Mouse (Mus musculus) heart, postnatal 36 days (tissue): ENCODE measurements around the gene Cpb2. TPM values are rescaled to one million over a fixed set of nuclear protein-coding genes. Genes with fewer than 3 reads are reported as not detected.
A peak's percentile ranks its signal among the peaks of the same experiment; 100 is the strongest.

Experiments
- DNase-seq, 2 experiments: peaks; one replicate each; pipeline ENCODE4 v3.0.0; 2021 to 2022
- intact Hi-C: fragments of 180-260 bp; cut with DNase I; formaldehyde crosslinking; loops from one replicate; pipeline ENCODE4 v1.15.1; 2025
- total RNA-seq, 2 experiments: library from RNA; stranded (reverse); gene quantifications; 2 replicates each; pipeline ENCODE4 v1.2.3; 2021

Cpb2 gene
- total RNA-seq, 2 experiments from 2014 or later, result not detected

DNA sequence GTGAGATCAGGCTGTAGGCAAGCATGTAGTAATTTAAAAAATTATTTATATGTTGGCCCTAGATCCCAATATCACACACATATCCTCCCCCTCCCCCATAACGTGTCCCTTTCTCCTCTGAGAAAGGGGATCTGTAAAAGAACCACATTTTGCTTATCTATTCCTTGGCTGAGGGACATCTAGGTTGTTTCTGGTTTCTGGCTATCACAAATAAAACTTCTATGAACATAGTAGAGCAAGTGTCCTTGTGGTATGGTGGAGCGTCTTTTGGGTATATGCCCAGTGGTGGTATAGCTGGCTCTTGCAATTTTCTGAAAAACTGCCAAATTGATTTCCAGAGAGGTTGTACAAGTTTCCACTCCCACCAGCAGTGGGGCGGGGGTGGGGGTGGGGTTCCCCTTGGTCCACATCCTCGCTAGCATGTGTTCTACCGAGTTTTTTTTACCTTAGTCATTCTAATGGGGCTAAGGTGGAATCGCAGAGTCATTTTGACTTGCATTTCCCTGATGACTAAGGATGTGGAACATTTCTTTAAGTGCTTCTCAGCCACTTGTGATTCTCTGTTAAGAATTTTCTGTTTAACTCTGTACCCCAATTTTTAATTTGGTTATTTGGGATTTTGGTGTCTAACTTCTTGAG is 3.9 kb upstream of the Cpb2 start:
- DNase-seq, result no peak
- intact Hi-C loops, result no loop called here

- intact Hi-C loops, result no loop called here
- no peak for DNase-seq
Measured at GRCm38 (mm10) chr14:75246024-75247000, 4.2 kb downstream of the Cpb2 start.

DNA sequence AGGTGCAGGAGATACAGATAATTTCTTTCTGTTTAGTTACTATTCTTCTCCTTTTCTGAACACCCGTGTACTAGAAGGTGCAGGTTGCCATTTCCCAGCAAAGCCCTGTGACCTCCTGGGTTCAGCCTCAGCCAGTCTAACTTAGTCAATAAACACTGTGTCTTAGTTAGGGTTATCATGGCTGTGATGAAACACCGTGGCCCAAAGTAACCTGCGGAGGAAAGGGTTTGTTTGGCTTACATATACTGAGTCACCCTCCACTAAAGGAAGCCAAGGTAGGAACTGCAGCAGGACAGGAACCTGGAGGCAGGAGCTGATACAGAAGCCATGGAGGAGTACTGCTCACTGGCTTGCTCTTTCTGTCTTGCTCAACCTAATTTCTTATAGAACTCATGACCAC is 8.3 kb downstream of the Cpb2 start:
- DNase-seq, result no peak
- intact Hi-C loops, result loop anchor here (10.0 kb wide), 1 partner anchor 394 kb away; the partner anchor contains the start of gene Erich6b

GRCm38 (mm10) chr14:75256521-75256920 is 14.4 kb downstream of the Cpb2 start:
- DNase-seq, result no peak
- intact Hi-C loops, result loop anchor here (10.0 kb wide), 1 partner anchor 388 kb away; the partner anchor contains the start of gene Erich6b

DNA sequence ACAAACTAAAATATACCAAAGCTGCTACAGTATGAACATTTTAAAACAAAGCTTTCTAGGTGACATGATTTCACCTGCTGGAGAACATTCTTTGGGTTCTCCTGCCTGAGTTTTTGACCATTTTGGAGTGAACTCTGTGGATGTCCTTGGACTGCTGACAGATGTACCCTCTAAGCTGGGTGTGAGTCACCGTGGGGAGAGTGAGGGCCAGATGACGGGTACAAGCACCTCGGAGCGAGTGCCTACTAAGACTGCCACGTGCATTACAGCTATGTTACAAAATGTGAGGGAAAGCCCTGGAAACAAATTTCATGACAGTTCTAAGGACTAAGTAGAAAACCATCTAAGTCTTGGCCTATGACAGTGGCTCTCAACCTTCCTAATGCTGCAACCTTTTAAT is 27.4 kb downstream of the Cpb2 start:
- no peak for DNase-seq
- intact Hi-C loops, result no loop called here

DNA sequence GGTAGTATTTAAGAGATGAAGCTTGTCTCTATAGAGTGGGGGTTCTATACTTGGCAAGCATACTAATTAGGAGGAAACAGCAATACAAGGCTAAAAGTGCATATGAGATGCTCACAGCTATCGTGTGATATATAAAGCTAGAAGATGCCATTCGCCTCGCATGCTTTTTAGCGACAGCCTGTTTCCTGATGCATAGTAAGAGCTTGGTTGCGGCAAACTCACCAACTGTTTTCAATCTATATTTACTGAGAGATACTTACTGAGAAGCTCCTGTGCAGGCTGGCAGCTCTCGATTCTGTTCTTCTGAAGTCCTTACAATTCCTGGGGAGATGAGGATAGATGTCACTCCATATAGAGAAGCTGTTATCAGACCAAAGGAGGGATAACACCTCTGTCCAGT is 37.6 kb downstream of the Cpb2 start:
- intact Hi-C loops, result loop anchor here (10.0 kb wide), 1 partner anchor 475 kb away; the partner anchor contains the start of gene Cog3
- DNase-seq, result no peak

DNA sequence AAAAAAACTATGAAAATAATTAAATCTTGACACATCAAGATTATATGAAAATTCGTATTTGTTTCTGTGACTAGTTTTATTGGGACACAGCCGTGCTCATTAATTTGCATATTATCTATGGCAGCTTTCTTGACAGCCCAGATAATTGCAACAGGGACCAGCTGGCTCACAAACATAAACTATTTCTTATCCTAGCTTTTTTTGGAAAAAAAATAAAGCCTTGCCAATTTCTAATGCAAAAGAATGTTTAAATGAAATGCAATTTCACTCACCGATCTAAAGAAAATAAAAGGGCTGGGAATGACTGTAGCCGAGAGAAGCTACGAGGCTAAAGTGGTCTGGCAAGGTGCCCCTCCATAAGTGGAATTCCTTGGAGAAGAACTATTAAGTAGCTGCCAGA is 38.3 kb downstream of the Cpb2 start:
- DNase-seq, result no peak
- intact Hi-C loops, result loop anchor here (10.0 kb wide), 1 partner anchor 474 kb away; the partner anchor contains the start of gene Cog3

DNA sequence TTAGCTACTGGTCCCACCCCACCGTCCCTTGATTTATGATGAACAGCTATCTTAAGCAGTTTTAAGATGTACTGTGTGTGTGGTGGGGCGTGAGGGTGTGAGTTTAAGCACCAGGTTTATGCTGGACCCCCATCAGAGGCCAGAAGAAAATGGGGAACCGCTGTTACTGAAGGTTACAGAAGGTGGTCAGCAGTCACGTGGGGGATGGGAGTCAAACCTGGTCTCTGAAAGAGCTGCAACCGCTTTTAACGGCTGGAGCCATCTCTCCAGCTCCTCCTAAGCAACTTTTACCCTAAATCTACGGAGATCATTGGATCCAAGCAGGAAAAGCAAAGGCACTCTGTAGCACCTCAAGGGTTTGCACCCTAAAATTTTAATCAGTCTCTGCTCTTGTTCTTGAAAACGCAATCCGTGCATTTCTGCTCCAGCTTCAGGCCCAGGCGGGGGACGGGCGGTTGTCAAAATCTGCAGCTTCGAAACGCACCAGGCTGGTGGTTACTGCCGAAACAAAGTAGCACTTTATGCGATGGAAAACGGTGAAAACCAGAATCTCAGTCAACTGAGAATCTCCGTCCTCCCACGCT is 41.6 kb downstream of the Cpb2 start:
- intact Hi-C loops, result loop anchor here (10.0 kb wide), 1 partner anchor 471 kb away; the partner anchor contains the start of gene Cog3
- DNase-seq, result no peak

- DNase-seq, result peak; percentile 99
- intact Hi-C loops, result loop anchor here (10.0 kb wide), 1 partner anchor 470 kb away; the partner anchor contains the start of gene Cog3
Measured at GRCm38 (mm10) chr14:75284193-75284915, 42.3 kb downstream of the Cpb2 start, which contains the start of gene Zc3h13. TSS of gene Zc3h13 (plus strand) at chr14:75284373.

DNA sequence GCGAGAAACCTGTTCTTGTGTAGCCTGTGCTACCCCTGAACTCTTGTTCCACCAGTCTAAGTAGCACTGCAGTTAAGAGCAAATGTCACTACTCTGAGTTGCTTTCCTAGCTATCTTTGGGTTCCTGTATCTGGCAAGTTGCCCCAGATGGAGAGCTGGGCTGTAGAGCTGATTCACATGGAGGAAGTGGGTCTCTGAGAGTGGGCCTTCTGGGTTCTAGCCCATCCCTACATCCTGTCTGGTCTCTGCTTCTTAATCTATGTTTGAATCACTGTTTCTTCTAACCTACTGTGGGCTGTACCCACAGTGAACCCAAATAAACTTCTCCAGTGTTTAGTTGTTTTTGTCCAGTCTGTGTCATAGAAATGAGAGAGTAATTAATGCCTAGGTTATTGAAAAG is 59.0 kb downstream of the Cpb2 start:
- DNase-seq, result no peak
- intact Hi-C loops, result no loop called here

DNA sequence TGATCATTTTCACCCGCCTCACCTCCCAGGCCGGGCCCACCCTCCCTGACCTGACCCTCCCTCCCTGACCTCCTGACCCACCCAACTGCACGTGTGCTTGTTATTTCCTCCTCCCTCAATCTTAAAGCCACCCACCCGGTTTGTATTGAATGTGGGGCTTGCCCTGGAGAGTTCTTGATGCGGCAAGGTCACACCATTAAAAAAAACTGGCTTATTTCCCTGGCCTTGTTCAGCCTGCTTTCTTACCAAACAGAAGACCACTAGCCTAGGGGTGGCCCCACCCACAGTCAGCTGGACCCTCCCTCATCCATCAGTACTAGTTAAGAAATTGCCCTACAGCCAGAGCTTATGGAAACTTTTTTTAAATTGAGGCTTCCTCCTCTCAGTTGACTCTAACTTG is 61.7 kb downstream of the Cpb2 start:
- intact Hi-C loops, result no loop called here
- no peak for DNase-seq

DNA sequence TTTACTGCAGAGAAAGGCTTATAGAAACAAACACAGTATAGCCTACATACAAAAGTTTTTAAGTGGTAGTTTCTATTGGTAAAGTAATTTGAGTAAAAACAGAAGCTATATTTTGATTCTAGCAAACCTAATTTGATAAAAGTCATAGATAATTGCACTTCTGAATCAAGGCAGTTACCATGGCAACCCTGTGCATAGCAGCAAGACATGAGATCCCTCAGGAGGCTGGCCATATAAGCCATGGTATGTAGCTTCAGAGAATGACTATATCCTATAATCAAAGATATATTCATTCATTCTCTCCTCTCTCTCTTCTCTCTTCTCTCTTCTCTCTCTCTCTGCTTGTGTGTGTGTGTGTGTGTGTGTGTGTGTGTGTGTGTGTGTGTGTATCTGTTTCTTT is 65.8 kb downstream of the Cpb2 start:
- no peak for DNase-seq
- intact Hi-C loops, result no loop called here

DNA sequence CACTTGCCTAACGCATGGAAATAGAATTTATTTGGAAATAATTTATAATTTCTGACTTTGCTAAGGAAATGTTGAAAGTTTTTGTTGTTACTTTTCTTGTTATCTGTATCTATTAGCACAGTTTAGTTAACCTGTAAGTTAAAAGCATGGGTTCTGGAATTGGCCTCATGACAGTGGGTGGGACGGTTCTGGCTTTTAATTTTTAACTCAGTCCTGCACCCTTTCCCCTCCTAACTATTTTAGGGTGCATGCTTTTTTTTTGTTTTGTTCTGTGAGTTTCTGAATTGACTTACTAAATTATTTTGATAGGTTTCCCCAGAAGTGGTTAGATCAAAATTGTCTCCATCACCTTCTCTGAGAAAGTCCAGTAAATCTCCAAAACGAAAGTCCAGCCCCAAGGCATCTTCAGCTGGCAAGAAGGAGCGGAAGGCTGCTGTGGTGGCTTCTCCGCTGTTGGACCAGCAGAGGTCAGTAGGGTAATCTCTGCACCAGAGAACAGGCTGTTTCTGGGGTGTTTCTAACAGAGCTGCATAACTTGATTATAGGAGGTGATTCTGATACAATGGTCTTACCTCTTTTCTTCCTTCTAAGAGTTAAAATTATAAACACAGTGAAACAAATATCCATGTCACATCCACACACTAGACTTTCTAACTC is 67.4 kb downstream of the Cpb2 start:
- intact Hi-C loops, result no loop called here
- no peak for DNase-seq

GRCm38 (mm10) chr14:75314484-75314883 is 72.4 kb downstream of the Cpb2 start:
- intact Hi-C loops, result no loop called here

DNA sequence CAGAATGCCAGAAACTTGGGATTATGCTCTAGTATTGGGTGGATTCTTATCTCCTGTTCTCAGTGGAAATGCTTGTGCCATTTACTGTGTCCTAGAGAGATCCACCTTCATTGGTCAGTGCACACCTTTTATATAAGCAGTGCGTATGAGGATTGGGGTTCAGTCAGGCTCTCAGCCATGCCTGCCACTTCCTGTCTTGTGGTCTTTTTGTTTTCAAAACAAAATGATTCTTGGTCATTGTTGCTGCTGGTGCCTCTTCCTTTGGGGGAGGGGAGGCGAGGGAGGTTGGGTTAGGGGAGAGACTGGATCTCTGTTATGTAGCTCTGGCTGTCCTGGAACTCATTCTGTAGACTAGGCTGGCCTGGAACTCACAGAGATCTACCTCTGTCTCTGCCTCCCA is 76.6 kb downstream of the Cpb2 start:
- intact Hi-C loops, result no loop called here
- DNase-seq, result no peak

More at GRCm38 (mm10) chr14:75314484-75314883, 72.4 kb downstream of the Cpb2 start:
- DNase-seq, result no peak

DNA sequence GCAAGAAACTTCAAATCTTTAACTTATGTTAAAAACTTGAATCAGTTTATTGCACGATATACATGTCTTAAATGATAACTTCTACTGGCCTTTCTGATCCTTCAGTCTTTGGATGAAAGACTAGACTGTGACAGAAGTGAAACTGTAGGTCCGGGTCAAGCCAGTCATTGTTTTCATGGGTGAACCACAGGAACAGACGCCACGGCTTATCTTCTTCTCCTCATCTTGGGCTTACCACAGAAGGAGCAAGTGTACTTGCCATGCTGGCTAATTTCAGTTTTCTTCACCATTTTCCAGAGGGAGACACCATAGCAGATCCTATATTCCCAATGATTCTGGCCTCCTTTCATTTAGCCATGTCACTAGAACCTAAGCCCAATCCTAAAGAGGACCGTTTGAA is 78.2 kb downstream of the Cpb2 start:
- DNase-seq, result no peak
- intact Hi-C loops, result no loop called here

DNA sequence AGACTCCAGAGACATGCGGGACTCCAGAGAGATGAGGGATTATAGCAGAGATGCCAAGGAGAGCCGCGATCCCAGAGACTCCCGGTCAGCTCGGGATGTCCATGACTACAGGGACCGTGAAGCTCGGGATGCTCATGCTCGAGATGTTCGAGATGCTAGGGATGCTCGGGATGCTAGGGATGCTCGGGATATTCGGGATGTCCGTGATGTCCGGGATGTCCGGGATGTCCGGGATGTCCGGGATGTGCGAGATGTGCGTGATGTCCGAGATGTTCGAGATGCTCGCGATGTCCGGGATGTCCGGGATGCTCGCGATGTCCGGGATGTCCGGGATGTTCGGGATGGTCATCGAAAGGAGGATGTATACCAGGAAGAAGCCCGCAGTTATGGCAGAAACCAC is 81.3 kb downstream of the Cpb2 start:
- intact Hi-C loops, result no loop called here
- DNase-seq, result no peak

DNA sequence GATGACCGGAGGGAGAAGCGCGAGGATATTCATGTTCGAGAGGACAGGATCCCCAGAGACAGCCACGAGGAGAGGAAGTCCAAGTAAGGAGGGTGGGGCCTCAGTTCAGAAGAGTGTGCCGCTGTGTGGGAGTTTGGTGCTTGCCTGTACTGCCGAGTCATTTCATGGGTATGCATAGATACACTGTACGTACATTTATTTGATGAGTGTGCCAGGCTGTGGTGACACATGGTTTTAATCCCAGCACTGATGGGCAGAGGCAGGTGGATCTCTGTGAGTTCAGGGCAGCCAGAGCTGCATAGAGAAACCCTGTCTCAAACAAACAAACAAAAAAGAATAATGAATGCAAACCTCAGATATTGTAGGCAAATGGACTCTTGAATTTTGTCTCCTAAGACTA is 86.0 kb downstream of the Cpb2 start:
- intact Hi-C loops, result no loop called here
- no peak for DNase-seq

DNA sequence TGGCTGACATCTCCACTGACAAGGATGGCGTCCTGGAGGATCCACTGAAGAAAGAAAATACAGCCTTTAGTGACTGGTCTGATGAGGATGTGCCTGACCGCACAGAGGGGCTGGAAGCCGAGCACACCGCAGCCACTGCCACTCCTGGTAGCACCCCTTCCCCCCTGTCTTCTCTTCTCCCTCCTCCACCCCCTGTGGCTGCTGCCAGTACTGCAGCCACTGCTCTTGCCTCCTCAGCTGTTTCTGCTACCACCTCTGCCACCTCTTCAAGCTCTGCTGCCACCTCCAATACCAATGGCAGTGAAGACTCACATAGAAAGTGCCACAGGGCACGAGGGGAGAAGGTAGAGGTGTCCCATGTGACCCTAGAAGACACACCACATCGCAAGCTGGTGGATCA is 88.5 kb downstream of the Cpb2 start:
- intact Hi-C loops, result no loop called here
- no peak for DNase-seq
